Mouse (Mus musculus) cortical plate, adult 2 months (tissue): ENCODE results near the gene Slc1a1. TPM values are rescaled to one million over a fixed set of nuclear protein-coding genes. Genes with fewer than 3 reads are reported as not detected.

ENCODE experiments used
- H3K27ac ChIP-seq: fragments of 200-500 bp; 2 replicates; pipeline ENCODE4 v1.5.1; 2012; ENCODE audit warnings: low read length, control low read depth, inconsistent platforms; ENCODE audit not compliant: insufficient read depth
- H3K4me1 ChIP-seq: fragments of 200-500 bp; 2 replicates; pipeline ENCODE4 v1.6.1; 2011; ENCODE audit warnings: low read length; ENCODE audit not compliant: control insufficient read depth, insufficient read depth
- H3K4me3 ChIP-seq: fragments of 200-500 bp; 2 replicates; pipeline ENCODE4 v1.5.1; 2011; ENCODE audit warnings: mild to moderate bottlenecking, low read length, control low read depth; ENCODE audit not compliant: insufficient read depth
- CTCF ChIP-seq: fragments of 200-500 bp; IDR thresholded peaks from 2 replicates; pipeline ENCODE4 v1.5.1; 2011; ENCODE audit warnings: mild to moderate bottlenecking, control low read depth, low read length; ENCODE audit not compliant: insufficient read depth; ENCODE audit errors: extremely low read depth
- POLR2A ChIP-seq: fragments of 200-500 bp; IDR thresholded peaks from 2 replicates; pipeline ENCODE4 v1.6.1; 2011; ENCODE audit warnings: mild to moderate bottlenecking, low read length, control low read depth; ENCODE audit not compliant: insufficient read depth; ENCODE audit errors: extremely low read depth
- polyA plus RNA-seq: library from polyadenylated mRNA; depleted of rRNA; stranded (reverse); fragments of >200 nt; gene quantifications from 2 replicates; pipeline ENCODE4 v1.2.3, GENCODE M21; 2012

The Slc1a1 gene
- polyA plus RNA-seq, 1 experiment = 60.4 TPM

- Histone ChIP-seq H3K4me3 (no peak overlapping the region), H3K27ac (no peak overlapping the region), H3K4me1 (no peaks in the 10 kb centered on the region)
- TF ChIP-seq POLR2A (no peak), CTCF (no peak)
Observed at GRCm38 (mm10) chr19:28818286-28818685, 16.6 kb upstream of the Slc1a1 start.

DNA sequence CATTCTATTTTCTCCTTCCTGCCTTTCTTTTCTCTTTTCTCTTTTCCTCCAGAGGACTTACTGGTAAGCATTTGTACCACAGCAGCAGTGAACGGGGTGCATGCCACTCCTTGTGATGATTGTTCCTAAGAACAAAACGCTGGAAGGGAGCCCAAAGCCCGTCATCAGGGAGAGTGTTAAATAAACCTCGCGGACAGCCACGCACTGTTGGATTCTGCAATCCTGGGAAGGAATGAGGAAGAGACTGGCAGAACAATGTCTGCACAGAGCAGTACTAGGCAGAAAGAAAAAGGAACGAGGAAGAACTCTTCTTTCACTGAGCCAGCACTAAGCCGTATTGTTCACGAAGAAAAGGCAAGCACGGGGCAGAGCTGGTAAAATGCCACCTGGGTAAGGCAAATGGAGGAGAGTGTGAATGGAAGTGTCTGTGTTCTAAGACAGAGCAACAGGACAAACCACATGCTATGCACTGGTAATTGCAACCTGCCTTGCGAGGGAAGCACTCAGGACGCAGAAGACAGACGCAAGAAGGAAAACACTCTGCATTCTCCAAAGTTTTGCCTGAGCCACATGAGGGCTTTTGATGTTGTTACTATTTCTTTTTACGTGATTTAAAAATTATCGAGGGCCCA is 7.0 kb upstream of the Slc1a1 start:
- H3K4me1 ChIP-seq = no peaks in the 10 kb centered on the region
- H3K4me3 ChIP-seq = no peak overlapping the region
- no peak overlapping the region for H3K27ac ChIP-seq
- TF ChIP-seq CTCF = no peak
- TF ChIP-seq POLR2A = no peak

- no peak overlapping the region for H3K27ac ChIP-seq
- TF ChIP-seq POLR2A = no peak
- TF ChIP-seq CTCF = no peak
- no peaks in the 10 kb centered on the region for H3K4me1 ChIP-seq
- H3K4me3 ChIP-seq = no peak overlapping the region
Observed at GRCm38 (mm10) chr19:28831324-28831723, 3.5 kb upstream of the Slc1a1 start.

- no peak for TF ChIP-seq POLR2A
- no peak for TF ChIP-seq CTCF
- no peak overlapping the region for H3K27ac ChIP-seq
- H3K4me3 ChIP-seq = no peak overlapping the region
- H3K4me1 ChIP-seq = 0 out of 2 replicates have a peak, but pooled peaks cover 2% of the 10 kb centered on the region
Observed at GRCm38 (mm10) chr19:28832605-28833004, 2.2 kb upstream of the Slc1a1 start.

DNA sequence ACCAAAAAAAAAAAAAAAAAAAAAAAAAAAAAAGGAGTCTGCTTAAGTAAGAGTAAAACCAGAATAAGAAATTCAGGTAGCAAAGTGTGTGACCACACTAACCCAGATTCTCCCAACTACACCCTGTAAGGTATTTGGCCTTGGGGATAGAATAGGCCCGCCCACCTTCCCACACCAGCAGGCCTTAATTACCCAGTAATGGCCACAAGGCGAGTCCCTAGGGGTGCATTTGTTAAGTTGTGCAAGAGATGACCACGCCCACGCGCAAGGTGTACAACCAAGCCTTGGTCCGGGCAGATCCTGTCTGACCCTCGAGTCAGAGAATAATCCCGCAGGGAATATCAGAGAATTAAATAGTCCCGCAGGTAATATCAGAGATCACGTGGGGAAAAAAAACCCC is 461 bp upstream of the Slc1a1 start:
- Histone ChIP-seq H3K4me1 (peaks cover 5% of the 10 kb centered on the region; the same call in 1 of the 2 replicates), H3K4me3 (peak overlapping the region; percentile 98), H3K27ac (no peak overlapping the region)
- TF ChIP-seq POLR2A (no peak), CTCF (no peak)

- peaks cover 5% of the 10 kb centered on the region; the same call in 1 of the 2 replicates for H3K4me1 ChIP-seq
- peak overlapping the region; percentile 85 for H3K27ac ChIP-seq
- TF ChIP-seq POLR2A = no peak
- TF ChIP-seq CTCF = no peak
Observed at GRCm38 (mm10) chr19:28835500-28835864, 633 bp downstream of the Slc1a1 start.

GRCm38 (mm10) chr19:28836116-28836515 is 1.3 kb downstream of the Slc1a1 start:
- TF ChIP-seq POLR2A (no peak), CTCF (no peak)
- H3K4me3 ChIP-seq = peak overlapping the region; percentile 98
- H3K4me1 ChIP-seq = peaks cover 5% of the 10 kb centered on the region; the same call in 1 of the 2 replicates
- no peak overlapping the region for H3K27ac ChIP-seq

More at GRCm38 (mm10) chr19:28835500-28835864, 633 bp downstream of the Slc1a1 start:
- H3K4me3 ChIP-seq = peak overlapping the region; percentile 98

DNA sequence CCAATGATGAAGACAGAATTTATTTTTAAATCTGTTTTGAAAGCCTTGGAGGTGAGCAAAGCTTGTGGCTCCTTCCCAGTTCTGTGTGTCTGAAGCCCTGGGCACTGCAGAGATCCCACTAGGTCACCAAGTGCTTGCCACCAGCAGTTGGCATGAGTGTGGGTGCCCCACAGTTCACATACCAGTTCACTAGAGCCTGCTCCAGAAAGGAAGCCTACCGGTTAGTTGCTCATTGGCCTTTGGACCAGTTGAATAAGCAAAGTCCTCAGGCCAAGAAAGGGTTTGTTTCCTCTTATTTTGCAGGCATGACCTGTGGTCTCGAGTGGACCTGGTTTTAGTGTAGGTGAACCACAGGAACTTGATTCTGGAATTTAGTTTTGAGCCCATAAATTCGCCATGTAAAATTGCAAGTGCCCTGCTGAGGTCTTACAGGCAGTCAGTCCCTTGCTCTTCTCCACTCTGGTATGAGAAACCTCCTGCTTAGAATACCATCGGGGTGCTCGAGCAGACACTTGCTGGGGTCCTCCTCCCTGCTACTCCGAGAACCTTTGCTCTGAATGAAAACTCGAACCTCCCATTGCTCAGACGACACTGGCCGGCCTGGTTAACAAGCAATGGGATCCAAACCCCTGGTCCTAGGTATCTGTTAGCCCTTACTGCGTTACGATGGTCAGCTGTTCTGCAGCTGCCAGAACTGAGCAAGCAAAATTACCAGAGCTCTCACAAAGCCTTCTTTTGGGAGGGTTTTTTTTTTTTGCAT is 2.0 kb downstream of the Slc1a1 start:
- Histone ChIP-seq H3K4me3 (peak overlapping the region; percentile 98), H3K27ac (no peak overlapping the region), H3K4me1 (peaks cover 5% of the 10 kb centered on the region; the same call in 1 of the 2 replicates)
- TF ChIP-seq POLR2A (no peak), CTCF (no peak)

GRCm38 (mm10) chr19:28838796-28839195 is 3.9 kb downstream of the Slc1a1 start:
- no peak for TF ChIP-seq POLR2A
- TF ChIP-seq CTCF = no peak
- Histone ChIP-seq H3K4me3 (no peak overlapping the region), H3K4me1 (peaks cover 5% of the 10 kb centered on the region; the same call in 1 of the 2 replicates), H3K27ac (no peak overlapping the region)
